Mouse (Mus musculus) heart, embryonic 13.5 days (tissue): ENCODE results near the gene Rnf40. TPM values are rescaled to one million over a fixed set of nuclear protein-coding genes. Genes with fewer than 3 reads are reported as not detected.

ENCODE experiments used
- ATAC-seq: fragments of 200-750 bp; cut with Nextera tagmentation; 2 replicates; pipeline ENCODE4 v1.8.0; 2017; ENCODE audit warnings: moderate TSS enrichment; ENCODE audit not compliant: insufficient number of reproducible peaks, low FRiP score, low TSS enrichment; ENCODE audit errors: extremely low read depth
- H3K27ac ChIP-seq: fragments of 300-500 bp; sonication (generic); replicated peaks from 2 replicates; pipeline ENCODE4 v1.5.1; 2015; ENCODE audit warnings: moderate library complexity, mild to moderate bottlenecking, inconsistent platforms
- H3K27me3 ChIP-seq: fragments of 300-500 bp; sonication (generic); replicated peaks from 2 replicates; pipeline ENCODE4 v1.6.1; 2015; ENCODE audit warnings: mild to moderate bottlenecking, inconsistent platforms
- H3K36me3 ChIP-seq: fragments of 300-500 bp; sonication (generic); 2 replicates; pipeline ENCODE4 v1.6.1; 2015; ENCODE audit warnings: mild to moderate bottlenecking, inconsistent platforms
- H3K4me1 ChIP-seq: fragments of 300-500 bp; sonication (generic); 2 replicates; pipeline ENCODE4 v1.6.1; 2015; ENCODE audit warnings: inconsistent platforms
- H3K4me2 ChIP-seq: fragments of 300-500 bp; sonication (generic); 2 replicates; pipeline ENCODE4 v1.6.1; 2015; ENCODE audit warnings: inconsistent platforms, mild to moderate bottlenecking, moderate library complexity
- H3K4me3 ChIP-seq: fragments of 300-500 bp; sonication (generic); 2 replicates; pipeline ENCODE4 v1.5.1; 2015; ENCODE audit warnings: moderate library complexity, mild to moderate bottlenecking, inconsistent platforms
- H3K9ac ChIP-seq: fragments of 300-500 bp; sonication (generic); 2 replicates; pipeline ENCODE4 v1.6.1; 2015; ENCODE audit warnings: inconsistent platforms, mild to moderate bottlenecking, moderate library complexity
- H3K9me3 ChIP-seq: fragments of 300-500 bp; sonication (generic); 2 replicates; pipeline ENCODE4 v1.6.1; 2016; ENCODE audit warnings: inconsistent platforms
- WGBS: fragments of 180-500 bp; shearing (Covaris S2); methylation state at CpG from one replicate; pipeline ENCODE4 v1.1.7; 2015; ENCODE audit warnings: mixed read lengths; 5-methylcytosine and 5-hydroxymethylcytosine counted together
- polyA plus RNA-seq: library from polyadenylated mRNA; unstranded; fragments of >200 nt; fragmentation: Nextera tagmentation; extraction: Ambion mirVana; gene quantifications from 2 replicates; pipeline ENCODE4 v1.2.1, GENCODE M21; 2015

The Rnf40 gene
- polyA plus RNA-seq, result 25.7 and 26.9 TPM in 2 replicates

GRCm38 (mm10) chr7:127588011-127588871 is at the start of gene Rnf40, which contains the start of gene Ccdc189:
Gene Rnf40 (plus strand): TSS chr7:127588767.
Gene Ccdc189 (minus strand): TSS chr7:127588595.
- no peaks in the 10 kb centered on the region for H3K27me3 ChIP-seq
- peak within 1 kb of the TSS; percentile 97 for H3K9ac ChIP-seq
- peak within 1 kb of the TSS; percentile 96 for H3K4me3 ChIP-seq
- H3K27ac ChIP-seq, result peak within 1 kb of the TSS; percentile 76
- H3K4me2 ChIP-seq, result peak within 1 kb of the TSS; percentile 87
- under 1% methylated on average over 50 of the region's 50 CpGs for WGBS
- peaks cover 18% of the 10 kb centered on the region for H3K4me1 ChIP-seq
- H3K36me3 ChIP-seq, result peaks cover 57% of the 10 kb centered on the region
- ATAC-seq, result peak; percentile 96
- H3K9me3 ChIP-seq, result no peaks in the 10 kb centered on the region

- Histone ChIP-seq H3K4me3 (no peak overlapping the region), H3K36me3 (peaks cover 96% of the 10 kb centered on the region), H3K4me2 (no peak overlapping the region), H3K27ac (no peak overlapping the region), H3K9ac (no peak overlapping the region), H3K4me1 (peaks cover 5% of the 10 kb centered on the region; the same call in 1 of the 2 replicates), H3K27me3 (no peaks in the 10 kb centered on the region), H3K9me3 (no peaks in the 10 kb centered on the region)
- 87% methylated on average over 3 of the region's 3 CpGs for WGBS
- no peak for ATAC-seq
Measured at GRCm38 (mm10) chr7:127541671-127542070, 46.9 kb upstream of the Rnf40 start.

- Histone ChIP-seq H3K36me3 (peaks cover 87% of the 10 kb centered on the region), H3K9ac (no peak overlapping the region), H3K27me3 (no peaks in the 10 kb centered on the region), H3K27ac (no peak overlapping the region), H3K4me3 (no peak overlapping the region), H3K4me1 (no peaks in the 10 kb centered on the region), H3K9me3 (no peaks in the 10 kb centered on the region), H3K4me2 (no peak overlapping the region)
- WGBS, result 87% methylated on average over 15 of the region's 15 CpGs
- no peak for ATAC-seq
Measured at GRCm38 (mm10) chr7:127549116-127549835, 39.3 kb upstream of the Rnf40 start.

GRCm38 (mm10) chr7:127551558-127551957 is 37.0 kb upstream of the Rnf40 start:
- no peak overlapping the region for H3K4me2 ChIP-seq
- H3K27ac ChIP-seq, result no peak overlapping the region
- peaks cover 88% of the 10 kb centered on the region for H3K36me3 ChIP-seq
- H3K27me3 ChIP-seq, result no peaks in the 10 kb centered on the region
- H3K9ac ChIP-seq, result no peak overlapping the region
- no peaks in the 10 kb centered on the region for H3K4me1 ChIP-seq
- no peak for ATAC-seq
- no peak overlapping the region for H3K4me3 ChIP-seq
- 95% methylated on average over 8 of the region's 8 CpGs for WGBS
- no peaks in the 10 kb centered on the region for H3K9me3 ChIP-seq

GRCm38 (mm10) chr7:127560580-127560979 is 28.0 kb upstream of the Rnf40 start:
- no peak for ATAC-seq
- H3K9ac ChIP-seq, result no peak overlapping the region
- 89% methylated on average over 11 of the region's 11 CpGs for WGBS
- H3K4me2 ChIP-seq, result no peak overlapping the region
- no peak overlapping the region for H3K4me3 ChIP-seq
- no peak overlapping the region for H3K27ac ChIP-seq
- H3K27me3 ChIP-seq, result no peaks in the 10 kb centered on the region
- H3K4me1 ChIP-seq, result peaks cover 13% of the 10 kb centered on the region
- no peaks in the 10 kb centered on the region for H3K9me3 ChIP-seq
- H3K36me3 ChIP-seq, result peaks cover 90% of the 10 kb centered on the region

GRCm38 (mm10) chr7:127561340-127561858 is 27.2 kb upstream of the Rnf40 start, which contains the start of gene Tmem265:
Gene Tmem265 (plus strand): TSS chr7:127561390.
- Histone ChIP-seq H3K27ac (no peak within 1 kb of the TSS), H3K36me3 (peaks cover 89% of the 10 kb centered on the region), H3K4me1 (peaks cover 13% of the 10 kb centered on the region), H3K4me3 (no peak within 1 kb of the TSS), H3K9me3 (no peaks in the 10 kb centered on the region), H3K4me2 (no peak within 1 kb of the TSS), H3K27me3 (no peaks in the 10 kb centered on the region), H3K9ac (no peak within 1 kb of the TSS)
- WGBS, result 92% methylated on average over 5 of the region's 5 CpGs
- ATAC-seq, result no peak

GRCm38 (mm10) chr7:127564381-127565150 is 24.0 kb upstream of the Rnf40 start:
- no peaks in the 10 kb centered on the region for H3K9me3 ChIP-seq
- WGBS, result 64% methylated on average over 6 of the region's 6 CpGs
- H3K4me3 ChIP-seq, result no peak overlapping the region
- peak; percentile 46; the same call in 1 of the 2 replicates for ATAC-seq
- no peaks in the 10 kb centered on the region for H3K27me3 ChIP-seq
- H3K36me3 ChIP-seq, result peaks cover 82% of the 10 kb centered on the region
- peaks cover 13% of the 10 kb centered on the region for H3K4me1 ChIP-seq
- no peak overlapping the region for H3K9ac ChIP-seq
- no peak overlapping the region for H3K4me2 ChIP-seq
- H3K27ac ChIP-seq, result peak overlapping the region; percentile 68

GRCm38 (mm10) chr7:127572895-127573471 is 15.6 kb upstream of the Rnf40 start, which contains the start of gene Phkg2:
Gene Phkg2 (plus strand): TSS chr7:127573340.
- H3K9me3 ChIP-seq, result no peaks in the 10 kb centered on the region
- peak within 1 kb of the TSS; percentile 83 for H3K4me3 ChIP-seq
- peak; percentile 91 for ATAC-seq
- H3K27me3 ChIP-seq, result no peaks in the 10 kb centered on the region
- H3K9ac ChIP-seq, result peak within 1 kb of the TSS; percentile 95
- peaks cover 35% of the 10 kb centered on the region for H3K36me3 ChIP-seq
- H3K4me2 ChIP-seq, result peak within 1 kb of the TSS; percentile 81
- peak within 1 kb of the TSS; percentile 68 for H3K27ac ChIP-seq
- H3K4me1 ChIP-seq, result peaks cover 25% of the 10 kb centered on the region
- WGBS, result under 1% methylated on average over 17 of the region's 17 CpGs

GRCm38 (mm10) chr7:127573503-127574008 is 15.0 kb upstream of the Rnf40 start:
- 0 out of 2 replicates have a peak, but pooled peaks have one; percentile 9 for ATAC-seq
- H3K4me3 ChIP-seq, result peak overlapping the region; percentile 83
- WGBS, result under 1% methylated on average over 28 of the region's 28 CpGs
- H3K27ac ChIP-seq, result peak overlapping the region; percentile 62
- no peaks in the 10 kb centered on the region for H3K27me3 ChIP-seq
- H3K36me3 ChIP-seq, result peaks cover 36% of the 10 kb centered on the region
- H3K4me1 ChIP-seq, result peaks cover 25% of the 10 kb centered on the region
- H3K9ac ChIP-seq, result peak overlapping the region; percentile 95
- H3K4me2 ChIP-seq, result peak overlapping the region; percentile 81
- no peaks in the 10 kb centered on the region for H3K9me3 ChIP-seq

GRCm38 (mm10) chr7:127574115-127574514 is 14.5 kb upstream of the Rnf40 start:
- 13% methylated on average over 7 of the region's 7 CpGs for WGBS
- Histone ChIP-seq H3K9ac (peak overlapping the region; percentile 95), H3K9me3 (no peaks in the 10 kb centered on the region), H3K27ac (peak overlapping the region; percentile 62), H3K4me1 (peaks cover 25% of the 10 kb centered on the region), H3K36me3 (peaks cover 36% of the 10 kb centered on the region), H3K4me2 (peak overlapping the region; percentile 81), H3K27me3 (no peaks in the 10 kb centered on the region), H3K4me3 (peak overlapping the region; percentile 83)
- no peak for ATAC-seq
